Mouse (Mus musculus): Measurements from ENCODE around the gene Col9a3. TPM values are rescaled to one million over a fixed set of nuclear protein-coding genes. Genes with fewer than 3 reads are reported as not detected.
A peak's percentile ranks its signal among the peaks of the same experiment; 100 is the strongest.

Col9a3 gene
- polyA plus RNA-seq (2016; fragmentation: Nextera tagmentation; extraction: Ambion mirVana): 196 and 224 TPM in 2 replicates

DNA sequence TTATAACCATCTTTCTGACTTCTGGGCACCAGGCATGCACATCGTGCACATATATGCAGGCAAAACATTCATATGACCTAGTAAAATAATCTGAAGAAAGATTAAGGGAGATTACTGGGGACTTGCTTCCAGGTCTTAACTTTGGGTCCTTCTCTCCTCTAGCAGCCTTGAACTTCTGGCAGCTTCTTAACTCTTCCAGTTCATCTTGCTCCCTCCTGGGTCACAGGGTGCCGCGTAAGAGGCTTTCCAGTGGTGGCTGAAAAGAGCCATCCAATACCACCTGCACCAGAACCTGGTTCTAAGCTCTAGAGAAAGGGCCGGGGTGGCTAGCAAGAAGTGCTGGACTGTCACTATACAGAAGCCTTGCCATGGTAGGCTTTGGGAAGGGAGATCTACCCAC is at the start of gene Col9a3:
Gene Col9a3, plus strand, starts transcription at position 301 of the 400 bp plus-strand sequence.
- peak within 1 kb of the TSS; percentile 91 for H3K27ac ChIP-seq
- peaks cover 40% of the 10 kb centered on the region for H3K36me3 ChIP-seq
- ATAC-seq (ENCODE audit: insufficient number of reproducible peaks, insufficient read depth, low FRiP score, low TSS enrichment, low read depth): no peak
- H3K27me3 ChIP-seq: peaks cover 51% of the 10 kb centered on the region
- peaks cover 44% of the 10 kb centered on the region for H3K4me1 ChIP-seq (replicated peaks)
- 52% methylated on average over 4 of the region's 4 CpGs for WGBS
- peak within 1 kb of the TSS; percentile 70 for H3K4me2 ChIP-seq
- no peaks in the 10 kb centered on the region for H3K9me3 ChIP-seq
- H3K4me3 ChIP-seq (replicated peaks): peak within 1 kb of the TSS; percentile 48
- peak within 1 kb of the TSS; percentile 66 for H3K9ac ChIP-seq (replicated peaks)

DNA sequence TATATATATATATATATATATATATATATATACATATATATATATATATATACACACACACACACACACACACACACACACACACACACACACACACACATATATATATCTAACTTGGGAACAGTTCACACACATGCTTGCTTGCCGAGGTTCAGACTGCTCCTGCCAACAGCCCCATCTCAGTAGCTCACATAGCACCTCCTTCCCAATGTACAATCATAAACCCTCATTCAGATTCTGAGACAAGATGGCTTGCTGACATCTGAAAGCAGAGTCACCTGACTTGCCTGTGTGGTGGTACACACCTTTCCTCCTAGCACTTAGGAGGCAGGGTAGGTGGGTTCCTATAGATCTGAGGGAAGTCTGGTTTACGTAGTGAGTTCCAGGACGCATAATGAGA is 45.2 kb upstream of the Col9a3 start:
- peaks cover 3% of the 10 kb centered on the region; the same call in 1 of the 2 replicates for H3K27me3 ChIP-seq
- 0 out of 2 replicates have a peak, but pooled peaks cover 6% of the 10 kb centered on the region for H3K4me1 ChIP-seq (replicated peaks)
- no peak overlapping the region for H3K27ac ChIP-seq
- WGBS: 75% methylated on average over 3 of the region's 3 CpGs
- no peaks in the 10 kb centered on the region for H3K36me3 ChIP-seq
- H3K4me2 ChIP-seq: no peak overlapping the region
- H3K4me3 ChIP-seq (replicated peaks): no peak overlapping the region
- ATAC-seq (ENCODE audit: insufficient number of reproducible peaks, insufficient read depth, low FRiP score, low TSS enrichment, low read depth): no peak
- H3K9ac ChIP-seq (replicated peaks): no peak overlapping the region
- H3K9me3 ChIP-seq: no peaks in the 10 kb centered on the region

DNA sequence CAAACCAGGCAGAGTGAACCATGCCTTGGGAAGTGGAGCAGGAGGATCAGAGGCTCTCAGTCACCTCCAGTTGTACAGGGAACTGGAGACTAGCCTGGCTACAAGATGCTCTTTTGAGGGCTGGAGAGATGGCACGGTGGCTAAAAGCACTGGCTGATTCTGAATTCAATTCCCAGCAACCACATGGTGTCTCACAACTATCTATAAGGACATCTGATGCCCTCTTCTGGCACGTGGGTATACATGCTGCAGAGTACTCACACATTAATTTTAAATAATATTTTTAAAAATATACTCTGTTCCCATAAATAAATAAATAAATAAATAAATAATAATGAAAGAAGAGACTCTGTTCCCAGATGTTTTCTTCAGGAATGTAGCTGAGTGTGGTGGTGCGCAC is 42.4 kb upstream of the Col9a3 start:
- no peaks in the 10 kb centered on the region for H3K36me3 ChIP-seq
- 58% methylated on average over 3 of the region's 3 CpGs for WGBS
- no peaks in the 10 kb centered on the region for H3K9me3 ChIP-seq

DNA sequence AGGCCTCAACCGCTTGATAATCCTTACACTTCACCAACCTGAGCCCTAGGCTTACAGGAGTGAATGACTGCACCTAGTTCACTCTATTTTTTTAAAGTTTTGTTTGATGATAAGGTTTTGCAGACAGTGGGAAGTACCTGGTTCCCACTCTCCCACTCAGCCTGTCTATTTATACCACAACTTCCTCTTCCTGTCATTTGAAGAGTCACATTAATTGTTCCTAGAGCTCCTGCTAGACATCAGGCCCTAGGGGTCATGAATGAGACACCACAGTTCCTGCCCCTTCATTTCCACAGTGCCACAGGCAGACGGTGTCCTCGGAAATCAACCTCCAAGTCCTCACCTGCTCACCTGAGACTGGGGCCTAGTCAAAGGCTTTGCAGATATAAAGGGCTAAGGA is 41.1 kb upstream of the Col9a3 start:
- ATAC-seq (ENCODE audit: insufficient number of reproducible peaks, insufficient read depth, low FRiP score, low TSS enrichment, low read depth): no peak
- H3K27ac ChIP-seq: no peak overlapping the region
- H3K9me3 ChIP-seq: no peaks in the 10 kb centered on the region
- 80% methylated on average over 3 of the region's 3 CpGs for WGBS
- no peak overlapping the region for H3K9ac ChIP-seq (replicated peaks)
- H3K27me3 ChIP-seq: no peaks in the 10 kb centered on the region
- H3K4me1 ChIP-seq (replicated peaks): 0 out of 2 replicates have a peak, but pooled peaks cover 6% of the 10 kb centered on the region
- no peak overlapping the region for H3K4me2 ChIP-seq
- H3K36me3 ChIP-seq: no peaks in the 10 kb centered on the region
- H3K4me3 ChIP-seq (replicated peaks): no peak overlapping the region

More for the DNA sequence above, 42.4 kb upstream of the Col9a3 start:
- no peak for ATAC-seq (ENCODE audit: insufficient number of reproducible peaks, insufficient read depth, low FRiP score, low TSS enrichment, low read depth)
- Histone ChIP-seq H3K4me3 (replicated peaks) (no peak overlapping the region), H3K4me1 (replicated peaks) (0 out of 2 replicates have a peak, but pooled peaks cover 6% of the 10 kb centered on the region), H3K4me2 (no peak overlapping the region), H3K9ac (replicated peaks) (no peak overlapping the region), H3K27me3 (no peaks in the 10 kb centered on the region), H3K27ac (no peak overlapping the region)

DNA sequence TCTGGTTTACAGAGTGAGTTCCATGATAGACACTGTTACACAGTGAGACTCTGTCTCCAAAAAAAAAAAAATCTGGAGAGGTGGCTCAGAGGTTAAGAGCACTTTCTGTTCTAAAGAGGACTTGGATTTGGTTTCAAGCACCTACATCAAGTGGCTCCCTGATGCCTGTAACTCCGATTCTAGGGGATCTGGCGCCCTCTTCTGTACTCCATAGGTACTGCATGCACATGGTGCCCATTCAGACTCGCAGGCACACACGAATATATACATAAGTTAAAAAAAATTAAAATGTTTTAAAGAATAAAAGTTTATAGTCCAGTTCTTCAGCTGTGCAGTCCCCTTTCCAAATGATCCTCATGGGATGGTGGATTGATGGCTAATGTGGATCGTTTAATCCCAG is 37.3 kb upstream of the Col9a3 start:
- H3K27me3 ChIP-seq: peaks cover 3% of the 10 kb centered on the region; the same call in 1 of the 2 replicates
- H3K4me3 ChIP-seq (replicated peaks): no peak overlapping the region
- no peak overlapping the region for H3K27ac ChIP-seq
- 57% methylated on average over 5 of the region's 5 CpGs for WGBS
- H3K36me3 ChIP-seq: no peaks in the 10 kb centered on the region
- no peak overlapping the region for H3K4me2 ChIP-seq
- ATAC-seq (ENCODE audit: insufficient number of reproducible peaks, insufficient read depth, low FRiP score, low TSS enrichment, low read depth): no peak
- H3K4me1 ChIP-seq (replicated peaks): no peaks in the 10 kb centered on the region
- H3K9ac ChIP-seq (replicated peaks): no peak overlapping the region
- H3K9me3 ChIP-seq: no peaks in the 10 kb centered on the region

DNA sequence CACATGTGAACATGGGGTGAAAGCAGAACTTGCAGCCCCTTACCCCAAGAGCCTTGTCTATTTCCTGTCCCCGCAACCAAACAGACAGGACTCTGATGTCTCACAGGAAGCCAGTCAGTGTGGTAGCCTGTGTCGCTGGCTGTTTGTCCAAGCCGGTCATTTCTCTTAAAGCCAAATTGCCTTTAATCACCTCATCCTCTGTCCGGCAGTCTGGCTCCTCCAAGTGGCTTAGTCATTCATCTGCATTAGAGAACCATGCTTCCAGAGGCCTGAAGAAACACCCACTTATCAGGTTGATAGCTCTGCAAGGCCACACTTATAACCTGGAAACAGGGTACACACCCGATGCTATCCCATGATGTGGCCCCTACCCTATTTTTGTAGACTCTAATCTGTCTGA is 35.4 kb upstream of the Col9a3 start:
- H3K27me3 ChIP-seq: peaks cover 3% of the 10 kb centered on the region; the same call in 1 of the 2 replicates
- H3K36me3 ChIP-seq: no peaks in the 10 kb centered on the region
- 48% methylated on average over 5 of the region's 5 CpGs for WGBS
- H3K9me3 ChIP-seq: no peaks in the 10 kb centered on the region
- no peaks in the 10 kb centered on the region for H3K4me1 ChIP-seq (replicated peaks)
- ATAC-seq (ENCODE audit: insufficient number of reproducible peaks, insufficient read depth, low FRiP score, low TSS enrichment, low read depth): no peak
- no peak overlapping the region for H3K4me3 ChIP-seq (replicated peaks)
- no peak overlapping the region for H3K4me2 ChIP-seq
- no peak overlapping the region for H3K27ac ChIP-seq
- H3K9ac ChIP-seq (replicated peaks): no peak overlapping the region

DNA sequence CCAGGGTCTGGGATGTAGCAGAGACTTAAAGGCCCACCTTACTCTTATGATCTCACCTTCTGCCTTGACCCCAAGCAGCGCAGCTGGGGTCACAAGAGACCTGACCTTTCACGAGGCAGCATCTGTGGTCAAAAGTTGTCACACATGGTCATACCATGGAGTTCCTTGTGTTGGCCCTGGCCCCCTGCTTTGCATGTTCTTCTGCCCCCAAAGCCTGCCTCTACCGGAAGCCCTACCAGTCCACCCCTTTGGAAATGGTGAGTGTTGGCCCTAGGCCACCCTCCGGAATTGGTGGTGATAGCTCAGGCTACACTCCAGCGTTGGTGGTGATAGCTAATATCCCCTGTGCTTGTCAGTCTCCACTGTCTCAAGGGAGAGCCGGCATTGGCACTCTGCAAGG is 34.3 kb upstream of the Col9a3 start:
- no peaks in the 10 kb centered on the region for H3K9me3 ChIP-seq
- peaks cover 3% of the 10 kb centered on the region; the same call in 1 of the 2 replicates for H3K27me3 ChIP-seq
- no peak overlapping the region for H3K4me3 ChIP-seq (replicated peaks)
- H3K9ac ChIP-seq (replicated peaks): no peak overlapping the region
- ATAC-seq (ENCODE audit: insufficient number of reproducible peaks, insufficient read depth, low FRiP score, low TSS enrichment, low read depth): no peak
- WGBS: 52% methylated on average over 6 of the region's 6 CpGs
- H3K27ac ChIP-seq: no peak overlapping the region
- H3K4me1 ChIP-seq (replicated peaks): no peaks in the 10 kb centered on the region
- no peaks in the 10 kb centered on the region for H3K36me3 ChIP-seq
- no peak overlapping the region for H3K4me2 ChIP-seq

DNA sequence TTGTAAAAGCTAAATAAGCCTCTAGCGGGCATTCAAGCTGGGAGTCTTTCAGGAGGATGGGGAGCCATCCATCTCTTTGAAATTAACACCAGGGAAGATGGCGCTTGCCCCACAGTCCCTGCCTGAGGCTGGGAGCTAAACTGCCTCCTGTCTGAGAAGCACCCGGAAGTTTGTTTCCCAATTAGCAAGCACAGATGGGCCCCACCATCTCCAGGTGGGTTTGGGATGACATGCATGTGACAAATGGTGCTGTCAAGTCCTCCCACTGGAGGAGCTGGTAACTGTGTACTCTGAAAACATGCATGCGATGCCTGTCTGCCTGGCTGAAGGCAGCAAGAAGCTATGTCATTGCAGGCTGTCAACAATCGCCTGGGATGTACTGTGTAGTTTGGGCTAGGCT is 33.7 kb upstream of the Col9a3 start:
- Histone ChIP-seq H3K9me3 (no peaks in the 10 kb centered on the region), H3K4me3 (replicated peaks) (no peak overlapping the region), H3K36me3 (no peaks in the 10 kb centered on the region), H3K4me2 (no peak overlapping the region), H3K9ac (replicated peaks) (no peak overlapping the region), H3K27me3 (peaks cover 3% of the 10 kb centered on the region; the same call in 1 of the 2 replicates), H3K4me1 (replicated peaks) (peaks cover 3% of the 10 kb centered on the region), H3K27ac (no peak overlapping the region)
- no peak for ATAC-seq (ENCODE audit: insufficient number of reproducible peaks, insufficient read depth, low FRiP score, low TSS enrichment, low read depth)
- 27% methylated on average over 5 of the region's 5 CpGs for WGBS

DNA sequence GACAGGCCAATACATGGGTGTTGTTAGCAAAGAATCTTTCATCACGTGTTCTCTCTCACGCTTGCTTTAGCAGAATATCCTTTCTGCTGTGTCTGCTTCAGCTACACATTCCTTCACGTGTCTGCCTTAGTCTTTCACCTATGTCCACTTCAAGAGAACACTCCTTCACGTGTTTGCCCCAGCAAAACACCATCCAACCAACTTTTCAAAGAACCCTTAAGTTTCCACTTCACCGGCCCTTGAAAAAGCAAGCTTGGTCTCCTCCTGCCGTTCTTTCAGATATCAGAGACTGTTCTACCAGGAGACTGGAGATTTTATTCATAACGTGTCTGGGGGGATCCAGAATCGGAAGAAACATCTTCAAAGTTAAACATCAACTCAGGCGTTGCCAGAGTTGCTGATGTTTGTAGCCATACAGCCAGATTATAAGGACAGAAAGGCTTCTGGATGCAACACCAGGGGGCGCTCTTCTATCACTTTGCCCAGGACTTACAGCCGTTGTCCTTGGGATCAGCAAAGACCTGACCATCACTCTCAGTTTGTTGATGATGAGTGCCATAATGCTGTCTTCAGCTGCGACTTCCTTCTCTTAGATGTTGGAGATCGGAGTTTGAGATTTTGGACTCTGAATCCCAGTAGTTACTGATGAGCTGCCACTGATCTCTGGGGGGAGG is 31.2 kb upstream of the Col9a3 start:
- Histone ChIP-seq H3K9me3 (no peaks in the 10 kb centered on the region), H3K27ac (no peak overlapping the region), H3K36me3 (no peaks in the 10 kb centered on the region), H3K4me3 (replicated peaks) (no peak overlapping the region), H3K27me3 (peaks cover 8% of the 10 kb centered on the region; the same call in 1 of the 2 replicates), H3K4me1 (replicated peaks) (peaks cover 13% of the 10 kb centered on the region), H3K9ac (replicated peaks) (no peak overlapping the region), H3K4me2 (no peak overlapping the region)
- no peak for ATAC-seq (ENCODE audit: insufficient number of reproducible peaks, insufficient read depth, low FRiP score, low TSS enrichment, low read depth)
- 39% methylated on average over 13 of the region's 13 CpGs for WGBS

DNA sequence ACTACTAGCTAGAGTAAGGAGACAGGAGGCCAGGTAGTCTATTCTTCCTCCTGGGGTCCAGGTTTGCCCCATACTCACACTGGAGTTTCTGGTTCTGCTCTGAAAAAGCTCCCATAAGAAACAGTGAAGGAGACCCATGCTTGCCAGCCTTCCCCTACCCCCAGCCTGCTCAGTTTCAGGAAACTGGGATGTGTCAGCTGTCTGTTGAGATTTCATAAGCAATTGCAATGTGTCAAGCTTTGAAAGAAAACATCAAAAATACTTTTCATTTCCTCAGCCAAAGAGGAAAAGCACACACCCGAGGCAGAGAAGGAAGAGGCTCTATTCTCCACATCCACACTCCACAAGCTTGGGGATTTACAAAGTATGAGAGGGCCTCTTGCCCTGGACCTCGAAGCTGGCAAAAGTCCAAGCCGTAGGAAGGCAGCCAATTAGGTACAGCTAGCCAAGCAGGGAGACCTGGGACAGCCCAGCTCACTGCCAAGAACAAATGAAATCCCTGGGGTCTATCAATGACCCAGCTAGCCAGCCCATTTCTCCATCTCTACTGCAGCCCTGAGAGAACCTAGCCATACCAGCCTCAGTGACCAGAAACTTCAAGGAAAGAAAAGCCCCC is 28.5 kb upstream of the Col9a3 start:
- no peaks in the 10 kb centered on the region for H3K9me3 ChIP-seq
- no peak; the same call in 1 of the 2 replicates for ATAC-seq (ENCODE audit: insufficient number of reproducible peaks, insufficient read depth, low FRiP score, low TSS enrichment, low read depth)
- H3K4me2 ChIP-seq: no peak overlapping the region
- H3K9ac ChIP-seq (replicated peaks): no peak overlapping the region
- no peaks in the 10 kb centered on the region for H3K36me3 ChIP-seq
- peaks cover 6% of the 10 kb centered on the region; the same call in 1 of the 2 replicates for H3K27me3 ChIP-seq
- H3K4me1 ChIP-seq (replicated peaks): peaks cover 13% of the 10 kb centered on the region
- H3K27ac ChIP-seq: peak overlapping the region; percentile 37; the same call in 1 of the 2 replicates
- 30% methylated on average over 3 of the region's 3 CpGs for WGBS
- H3K4me3 ChIP-seq (replicated peaks): no peak overlapping the region

DNA sequence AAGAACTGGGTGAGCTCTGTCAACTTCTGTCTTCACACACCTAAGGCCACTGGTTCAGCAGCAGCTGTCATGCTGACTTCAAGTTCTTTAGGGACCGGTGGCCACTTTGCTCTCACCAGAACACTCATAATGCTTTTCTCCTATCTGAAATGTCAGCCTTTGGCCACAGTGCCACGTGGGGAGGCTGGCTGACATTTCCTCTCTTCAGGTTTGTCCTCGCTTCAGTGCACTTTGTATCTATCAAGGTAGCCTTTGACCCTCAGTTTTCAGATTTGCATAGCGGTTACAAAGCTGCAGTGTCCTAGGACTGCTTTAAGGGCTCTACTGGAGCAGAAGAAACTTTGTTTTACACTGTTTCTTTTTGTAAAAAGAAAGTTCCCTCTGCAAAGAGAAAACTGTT is 21.1 kb upstream of the Col9a3 start:
- Histone ChIP-seq H3K27ac (no peak overlapping the region), H3K4me1 (replicated peaks) (peaks cover 9% of the 10 kb centered on the region; the same call in 1 of the 2 replicates), H3K27me3 (no peaks in the 10 kb centered on the region; the same call in 1 of the 2 replicates), H3K9ac (replicated peaks) (no peak overlapping the region), H3K36me3 (no peaks in the 10 kb centered on the region), H3K9me3 (no peaks in the 10 kb centered on the region), H3K4me2 (no peak overlapping the region), H3K4me3 (replicated peaks) (no peak overlapping the region)
- 69% methylated on average over 4 of the region's 4 CpGs for WGBS
- ATAC-seq (ENCODE audit: insufficient number of reproducible peaks, insufficient read depth, low FRiP score, low TSS enrichment, low read depth): no peak

Data from limb, embryonic 12.5 days (tissue).